Mouse (Mus musculus) ES-E14 (cell line): ENCODE measurements around the gene Gm37419.

Source experiments
- HCFC1 ChIP-seq: IDR thresholded peaks from 2 replicates; pipeline ENCODE4 v1.6.1; 2012; ENCODE audit warnings: low read length, inconsistent platforms, borderline replicate concordance; ENCODE audit not compliant: insufficient read depth
- MAFK ChIP-seq: IDR thresholded peaks from 2 replicates; pipeline ENCODE4 v1.6.1; 2014; ENCODE audit warnings: mild to moderate bottlenecking, low read depth, low read length, inconsistent platforms; ENCODE audit not compliant: insufficient read depth
- ZNF384 ChIP-seq: IDR thresholded peaks from 2 replicates; pipeline ENCODE4 v1.6.1; 2012; ENCODE audit warnings: low read depth, low read length, inconsistent platforms

DNA sequence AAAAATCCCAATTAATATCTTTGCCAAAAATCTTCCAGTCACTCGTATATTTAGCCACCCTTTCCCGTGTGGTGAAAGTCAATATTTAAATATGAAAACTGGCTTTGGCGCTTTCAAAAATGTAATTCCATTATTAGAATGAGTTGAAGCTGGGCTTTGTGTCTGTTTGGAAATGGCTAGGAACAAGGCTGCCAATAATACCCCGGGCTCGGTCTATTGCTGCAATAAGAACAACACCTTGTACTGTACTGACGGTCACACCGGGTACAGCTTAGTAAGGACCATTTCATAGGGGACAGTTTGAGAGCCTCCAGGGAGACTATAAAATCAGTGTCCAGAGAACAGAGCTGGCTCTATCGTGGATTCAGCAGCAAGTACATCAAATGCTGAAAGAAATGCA, 17.6 kb downstream of the Gm37419 start:
- no peak for TF ChIP-seq HCFC1
- TF ChIP-seq ZNF384: no peak
- TF ChIP-seq MAFK: no peak
